Mouse (Mus musculus): Measurements from ENCODE around the gene Trio. TPM values are rescaled to one million over a fixed set of nuclear protein-coding genes. Genes with fewer than 3 reads are reported as not detected.

Gene Trio
- total and polyA plus RNA-seq, 3 experiments = 0.66 TPM; not detected in 2

GRCm38 (mm10) chr15:28066468-28066867 lies 40.8 kb upstream of the Trio start:
- Histone ChIP-seq H3K4me3 (ENCODE audit: low read depth, low read length) (no peak overlapping the region), H3K4me1 (ENCODE audit: insufficient read depth, low read depth, low read length) (no peaks in the 10 kb centered on the region), H3K27me3 (ENCODE audit: insufficient read depth, low read length) (no peaks in the 10 kb centered on the region), H3K9me3 (replicated peaks) (peaks cover 9% of the 10 kb centered on the region), H3K36me3 (replicated peaks) (no peaks in the 10 kb centered on the region)
- no peak for ATAC-seq (ENCODE audit: extremely low read depth, insufficient number of reproducible peaks, low FRiP score, poor library complexity, severe bottlenecking)
- no peak for DNase-seq (ENCODE audit: low spot score)
- TF ChIP-seq POLR2AphosphoS5 (IDR thresholded peaks at IDR 0.05; ENCODE audit: insufficient replicate concordance, low read depth, low read length) (no peak), GATA1 (IDR thresholded peaks at IDR 0.05; ENCODE audit: borderline replicate concordance, low read length) (no peak), GATA2 (IDR thresholded peaks at IDR 0.05; ENCODE audit: borderline replicate concordance, low read depth, low read length) (no peak), TAL1 (conservative IDR thresholded peaks at IDR 0.05; ENCODE audit: low read depth, low read length) (no peak), CTCF (IDR thresholded peaks at IDR 0.05; ENCODE audit: low read depth, low read length) (no peak)

GRCm38 (mm10) chr15:28065572-28065971 lies 39.9 kb upstream of the Trio start:
- Histone ChIP-seq H3K27me3 (ENCODE audit: insufficient read depth, low read length) (no peaks in the 10 kb centered on the region), H3K4me3 (ENCODE audit: low read depth, low read length) (no peak overlapping the region), H3K4me1 (ENCODE audit: insufficient read depth, low read depth, low read length) (no peaks in the 10 kb centered on the region), H3K9me3 (replicated peaks) (peaks cover 13% of the 10 kb centered on the region), H3K36me3 (replicated peaks) (no peaks in the 10 kb centered on the region)
- TF ChIP-seq CTCF (IDR thresholded peaks at IDR 0.05; ENCODE audit: low read depth, low read length) = no peak
- no peak for TF ChIP-seq GATA2 (IDR thresholded peaks at IDR 0.05; ENCODE audit: borderline replicate concordance, low read depth, low read length)
- TF ChIP-seq POLR2AphosphoS5 (IDR thresholded peaks at IDR 0.05; ENCODE audit: insufficient replicate concordance, low read depth, low read length) = no peak
- TF ChIP-seq TAL1 (conservative IDR thresholded peaks at IDR 0.05; ENCODE audit: low read depth, low read length) = no peak
- no peak for TF ChIP-seq GATA1 (IDR thresholded peaks at IDR 0.05; ENCODE audit: borderline replicate concordance, low read length)
- DNase-seq (ENCODE audit: low spot score) = no peak
- no peak for ATAC-seq (ENCODE audit: extremely low read depth, insufficient number of reproducible peaks, low FRiP score, poor library complexity, severe bottlenecking)

- no peak for ATAC-seq (ENCODE audit: extremely low read depth, insufficient number of reproducible peaks, low FRiP score, poor library complexity, severe bottlenecking)
- no peaks in the 10 kb centered on the region for H3K36me3 ChIP-seq (replicated peaks)
- peaks cover 18% of the 10 kb centered on the region for H3K9me3 ChIP-seq (replicated peaks)
- DNase-seq (ENCODE audit: low spot score) = no peak
- H3K4me3 ChIP-seq (ENCODE audit: low read depth, low read length) = no peak overlapping the region
- H3K4me1 ChIP-seq (ENCODE audit: insufficient read depth, low read depth, low read length) = no peaks in the 10 kb centered on the region
- no peaks in the 10 kb centered on the region for H3K27me3 ChIP-seq (ENCODE audit: insufficient read depth, low read length)
- no peak for TF ChIP-seq POLR2AphosphoS5 (IDR thresholded peaks at IDR 0.05; ENCODE audit: insufficient replicate concordance, low read depth, low read length)
- TF ChIP-seq GATA1 (IDR thresholded peaks at IDR 0.05; ENCODE audit: borderline replicate concordance, low read length) = no peak
- no peak for TF ChIP-seq CTCF (IDR thresholded peaks at IDR 0.05; ENCODE audit: low read depth, low read length)
- TF ChIP-seq TAL1 (conservative IDR thresholded peaks at IDR 0.05; ENCODE audit: low read depth, low read length) = no peak
- no peak for TF ChIP-seq GATA2 (IDR thresholded peaks at IDR 0.05; ENCODE audit: borderline replicate concordance, low read depth, low read length)
Observed at GRCm38 (mm10) chr15:28064733-28065088, 39.1 kb upstream of the Trio start.

- peaks cover 20% of the 10 kb centered on the region for H3K9me3 ChIP-seq (replicated peaks)
- DNase-seq (ENCODE audit: low spot score) (no peak), ATAC-seq (ENCODE audit: extremely low read depth, insufficient number of reproducible peaks, low FRiP score, poor library complexity, severe bottlenecking) (no peak)
- no peaks in the 10 kb centered on the region for H3K27me3 ChIP-seq (ENCODE audit: insufficient read depth, low read length)
- no peak overlapping the region for H3K4me3 ChIP-seq (ENCODE audit: low read depth, low read length)
- no peaks in the 10 kb centered on the region for H3K36me3 ChIP-seq (replicated peaks)
- H3K4me1 ChIP-seq (ENCODE audit: insufficient read depth, low read depth, low read length) = no peaks in the 10 kb centered on the region
- TF ChIP-seq GATA2 (IDR thresholded peaks at IDR 0.05; ENCODE audit: borderline replicate concordance, low read depth, low read length) (no peak), POLR2AphosphoS5 (IDR thresholded peaks at IDR 0.05; ENCODE audit: insufficient replicate concordance, low read depth, low read length) (no peak), CTCF (IDR thresholded peaks at IDR 0.05; ENCODE audit: low read depth, low read length) (no peak), TAL1 (conservative IDR thresholded peaks at IDR 0.05; ENCODE audit: low read depth, low read length) (no peak), GATA1 (IDR thresholded peaks at IDR 0.05; ENCODE audit: borderline replicate concordance, low read length) (no peak)
Observed at GRCm38 (mm10) chr15:28064081-28064732, 38.6 kb upstream of the Trio start.

GRCm38 (mm10) chr15:28063466-28063865 lies 37.8 kb upstream of the Trio start:
- Histone ChIP-seq H3K4me1 (ENCODE audit: insufficient read depth, low read depth, low read length) (no peaks in the 10 kb centered on the region), H3K36me3 (replicated peaks) (no peaks in the 10 kb centered on the region), H3K27me3 (ENCODE audit: insufficient read depth, low read length) (no peaks in the 10 kb centered on the region), H3K9me3 (replicated peaks) (peaks cover 27% of the 10 kb centered on the region), H3K4me3 (ENCODE audit: low read depth, low read length) (no peak overlapping the region)
- DNase-seq (ENCODE audit: low spot score) = no peak
- ATAC-seq (ENCODE audit: extremely low read depth, insufficient number of reproducible peaks, low FRiP score, poor library complexity, severe bottlenecking) = no peak
- TF ChIP-seq TAL1 (conservative IDR thresholded peaks at IDR 0.05; ENCODE audit: low read depth, low read length) (no peak), POLR2AphosphoS5 (IDR thresholded peaks at IDR 0.05; ENCODE audit: insufficient replicate concordance, low read depth, low read length) (no peak), CTCF (IDR thresholded peaks at IDR 0.05; ENCODE audit: low read depth, low read length) (no peak), GATA1 (IDR thresholded peaks at IDR 0.05; ENCODE audit: borderline replicate concordance, low read length) (no peak), GATA2 (IDR thresholded peaks at IDR 0.05; ENCODE audit: borderline replicate concordance, low read depth, low read length) (no peak)

GRCm38 (mm10) chr15:28062016-28062415 lies 36.4 kb upstream of the Trio start:
- Histone ChIP-seq H3K9me3 (replicated peaks) (peaks cover 25% of the 10 kb centered on the region), H3K4me3 (ENCODE audit: low read depth, low read length) (no peak overlapping the region), H3K27me3 (ENCODE audit: insufficient read depth, low read length) (no peaks in the 10 kb centered on the region), H3K36me3 (replicated peaks) (no peaks in the 10 kb centered on the region), H3K4me1 (ENCODE audit: insufficient read depth, low read depth, low read length) (no peaks in the 10 kb centered on the region)
- TF ChIP-seq GATA2 (IDR thresholded peaks at IDR 0.05; ENCODE audit: borderline replicate concordance, low read depth, low read length) = no peak
- no peak for TF ChIP-seq TAL1 (conservative IDR thresholded peaks at IDR 0.05; ENCODE audit: low read depth, low read length)
- TF ChIP-seq POLR2AphosphoS5 (IDR thresholded peaks at IDR 0.05; ENCODE audit: insufficient replicate concordance, low read depth, low read length) = no peak
- TF ChIP-seq GATA1 (IDR thresholded peaks at IDR 0.05; ENCODE audit: borderline replicate concordance, low read length) = no peak
- DNase-seq (ENCODE audit: low spot score) (no peak), ATAC-seq (ENCODE audit: extremely low read depth, insufficient number of reproducible peaks, low FRiP score, poor library complexity, severe bottlenecking) (no peak)

All from G1E (cell line).